Mouse (Mus musculus): ENCODE data around the gene Cpa3.

The Cpa3 gene

GRCm38 (mm10) chr3:20242050-20242449, at the start of gene Cpa3:
TSS of gene Cpa3 (minus strand) at chr3:20242181.
- no peak for DNase-seq (ENCODE audit: extremely low read depth, low read depth, low spot score)

- no peak for DNase-seq (ENCODE audit: extremely low read depth, low read depth, low spot score)
These were observed 49.4 kb upstream of the Cpa3 start for GRCm38 (mm10) chr3:20291370-20291769.

- no peak for DNase-seq (ENCODE audit: extremely low read depth, low read depth, low spot score)
These were observed 46.8 kb upstream of the Cpa3 start for GRCm38 (mm10) chr3:20288761-20289160.

GRCm38 (mm10) chr3:20281796-20282195, 39.8 kb upstream of the Cpa3 start:
- no peak for DNase-seq (ENCODE audit: extremely low read depth, low read depth, low spot score)

- DNase-seq (ENCODE audit: extremely low read depth, low read depth, low spot score), result no peak
These were observed 33.7 kb upstream of the Cpa3 start, which contains the start of gene Cpb1 for GRCm38 (mm10) chr3:20275633-20276032. TSS of gene Cpb1 (minus strand) at chr3:20275733.

DNA sequence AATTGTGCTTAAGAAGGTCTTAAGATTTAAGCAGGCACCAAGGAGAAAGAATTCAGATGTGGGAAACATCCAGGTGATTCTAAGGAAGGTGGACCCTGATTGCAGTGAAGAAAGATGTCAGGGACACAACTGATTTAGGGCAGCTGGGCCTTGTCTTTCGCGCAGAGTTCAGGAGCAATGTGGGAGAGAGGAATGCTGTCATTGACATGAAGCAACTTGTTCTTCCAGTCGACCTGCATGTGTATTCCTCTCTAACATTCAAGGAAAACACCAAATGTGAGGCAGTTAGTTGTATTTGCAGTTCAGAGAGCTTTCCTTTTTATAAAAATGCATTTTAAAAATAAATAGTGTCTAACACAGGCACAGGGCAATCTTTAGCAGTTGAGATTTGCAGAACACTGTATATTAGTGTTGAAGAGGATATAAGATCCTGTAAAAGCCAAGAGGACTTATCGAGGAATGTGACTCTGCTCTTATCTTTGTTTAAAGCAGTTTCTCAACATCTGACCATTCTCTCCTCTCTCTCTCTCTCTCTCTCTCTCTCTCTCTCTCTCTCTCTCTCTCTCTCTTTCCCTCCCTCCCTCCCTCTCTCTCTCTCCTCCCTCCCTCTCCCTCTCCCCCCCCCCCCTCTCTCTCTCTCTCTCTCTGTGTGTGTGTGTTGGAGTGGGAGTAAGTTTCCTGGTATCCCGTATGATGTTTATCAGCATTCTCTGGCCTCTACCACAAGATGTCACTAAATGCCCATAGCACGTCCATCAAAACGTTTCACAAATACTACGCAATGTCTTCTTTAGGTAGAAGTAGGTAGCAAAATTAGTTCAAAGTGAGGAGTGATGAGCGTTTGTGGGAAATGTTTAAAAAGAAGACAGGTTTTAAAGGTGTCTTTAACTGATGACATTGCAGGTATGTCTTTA, 12.8 kb upstream of the Cpa3 start:
- no peak for DNase-seq (ENCODE audit: extremely low read depth, low read depth, low spot score)

DNA sequence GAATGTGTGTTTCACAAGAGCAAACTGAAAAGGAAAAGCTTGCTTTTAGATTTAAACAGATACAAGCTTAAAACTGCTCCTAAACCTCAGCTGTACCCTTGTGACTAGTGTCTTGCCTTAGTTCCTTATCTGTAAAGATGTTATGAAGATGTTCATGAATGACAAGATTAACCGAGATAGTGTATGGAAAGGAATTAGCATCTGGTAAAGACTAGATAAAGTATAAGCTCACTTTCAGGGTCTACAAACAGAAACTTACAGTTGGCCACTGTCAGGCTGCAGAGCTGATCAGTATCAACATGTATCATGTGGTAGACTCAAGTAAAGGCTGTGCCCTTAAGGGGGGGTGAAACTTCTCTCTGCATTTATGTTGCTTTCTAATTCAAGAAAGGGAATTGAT, 1.9 kb upstream of the Cpa3 start:
- no peak for DNase-seq (ENCODE audit: extremely low read depth, low read depth, low spot score)

- DNase-seq (ENCODE audit: extremely low read depth, low read depth, low spot score), result no peak
These were observed 2.2 kb downstream of the Cpa3 start for GRCm38 (mm10) chr3:20239741-20240140.

- DNase-seq (ENCODE audit: extremely low read depth, low read depth, low spot score), result no peak
These were observed 5.0 kb downstream of the Cpa3 start for GRCm38 (mm10) chr3:20236965-20237364.

DNA sequence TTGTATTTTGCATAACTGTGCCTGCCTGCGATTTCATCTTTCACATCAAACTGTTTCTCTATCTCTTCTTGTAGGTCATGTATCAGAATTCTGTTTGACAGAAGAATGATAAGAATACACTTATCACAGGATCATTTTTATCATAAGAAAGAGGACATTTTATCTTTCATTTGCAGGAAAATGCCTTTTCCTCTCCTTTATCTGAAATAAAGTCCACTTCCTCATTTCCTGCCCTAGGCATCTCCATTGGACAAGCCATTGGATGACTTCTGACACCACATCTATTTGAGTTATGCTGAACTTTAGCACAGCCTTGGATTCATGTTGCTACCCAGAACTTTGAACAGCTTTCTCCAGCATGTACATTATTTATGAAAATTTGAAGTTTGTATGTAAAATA, 13.0 kb downstream of the Cpa3 start:
- no peak for DNase-seq (ENCODE audit: extremely low read depth, low read depth, low spot score)

- no peak for DNase-seq (ENCODE audit: extremely low read depth, low read depth, low spot score)
These were observed 16.6 kb downstream of the Cpa3 start for GRCm38 (mm10) chr3:20225429-20225828.

- DNase-seq (ENCODE audit: extremely low read depth, low read depth, low spot score), result no peak
These were observed 18.9 kb downstream of the Cpa3 start for GRCm38 (mm10) chr3:20222926-20223698.

- no peak for DNase-seq (ENCODE audit: extremely low read depth, low read depth, low spot score)
These were observed 19.8 kb downstream of the Cpa3 start for GRCm38 (mm10) chr3:20222136-20222535.

- DNase-seq (ENCODE audit: extremely low read depth, low read depth, low spot score), result no peak
These were observed 43.1 kb downstream of the Cpa3 start for GRCm38 (mm10) chr3:20198869-20199268.

DNA sequence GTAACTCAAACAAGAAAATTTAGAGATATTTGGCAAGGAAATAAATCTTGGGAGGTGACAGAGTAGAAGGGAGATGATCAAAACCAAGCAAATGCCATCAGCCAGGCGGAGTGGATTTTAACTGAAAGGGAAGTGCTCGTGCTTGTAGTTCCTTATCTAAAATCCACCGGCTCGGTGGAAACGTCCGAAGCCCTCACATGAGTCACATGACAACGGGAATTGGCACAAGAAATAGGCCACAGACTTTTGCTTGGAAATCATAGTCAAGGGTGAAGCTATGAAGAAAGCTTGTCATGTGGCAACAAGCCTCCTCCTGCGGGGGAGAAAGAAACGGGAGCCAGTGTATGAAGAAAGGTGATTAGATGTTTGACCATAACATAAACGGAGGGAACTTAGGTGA, 44.1 kb downstream of the Cpa3 start:
- peak; percentile 37 for DNase-seq (ENCODE audit: extremely low read depth, low read depth, low spot score)

DNA sequence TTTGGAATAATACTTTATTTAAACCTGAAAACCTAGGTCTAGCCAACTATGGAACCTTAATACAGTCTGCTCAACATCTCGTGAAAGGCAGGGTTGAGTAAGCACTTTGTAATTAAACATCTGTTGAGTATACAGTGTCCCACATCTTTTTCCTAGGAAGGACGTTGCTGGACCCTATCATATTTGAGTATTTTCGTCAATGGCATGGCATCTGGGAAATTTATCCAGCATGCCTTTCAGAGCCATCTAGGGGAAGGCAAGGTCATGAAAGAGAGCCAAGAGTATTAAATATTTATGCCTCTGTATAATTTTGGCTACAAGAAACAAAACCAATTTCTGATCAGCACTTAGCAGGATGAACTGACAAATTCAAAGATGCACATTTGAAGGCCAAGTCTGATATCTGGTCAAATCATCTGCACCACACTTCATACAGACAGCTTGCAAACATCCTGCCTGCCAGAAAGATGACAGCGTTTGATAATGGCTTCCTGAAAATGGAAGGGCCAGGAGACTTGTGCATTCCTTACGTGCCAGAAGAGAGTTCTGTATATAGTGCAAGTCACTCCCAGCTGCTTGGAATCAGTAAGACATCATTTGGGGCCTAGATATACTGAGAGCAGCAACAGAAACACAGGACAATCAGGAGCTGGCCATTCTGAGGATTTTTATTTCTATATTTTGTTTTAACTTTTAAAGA, 52.9 kb downstream of the Cpa3 start:
- no peak for DNase-seq (ENCODE audit: extremely low read depth, low read depth, low spot score)

DNA sequence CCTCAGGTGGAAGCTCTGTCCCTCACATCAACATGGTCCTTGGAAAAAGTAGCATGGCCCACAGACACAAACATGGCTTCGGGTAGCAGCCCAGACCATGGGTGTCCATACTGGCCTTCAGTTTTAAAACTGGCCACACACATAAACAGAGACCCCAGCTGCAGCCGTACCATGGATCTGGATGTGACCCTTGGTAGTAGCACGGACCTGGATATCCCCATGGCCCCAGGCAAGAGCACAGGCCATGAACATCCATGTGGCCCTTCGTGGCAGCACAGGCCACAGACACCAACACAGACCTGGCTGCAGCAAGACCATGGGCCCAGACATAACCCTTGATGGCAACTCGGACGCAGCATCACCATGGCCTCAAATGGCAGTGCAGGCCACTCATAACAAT, 69.6 kb downstream of the Cpa3 start:
- DNase-seq (ENCODE audit: extremely low read depth, low read depth, low spot score), result no peak

DNA sequence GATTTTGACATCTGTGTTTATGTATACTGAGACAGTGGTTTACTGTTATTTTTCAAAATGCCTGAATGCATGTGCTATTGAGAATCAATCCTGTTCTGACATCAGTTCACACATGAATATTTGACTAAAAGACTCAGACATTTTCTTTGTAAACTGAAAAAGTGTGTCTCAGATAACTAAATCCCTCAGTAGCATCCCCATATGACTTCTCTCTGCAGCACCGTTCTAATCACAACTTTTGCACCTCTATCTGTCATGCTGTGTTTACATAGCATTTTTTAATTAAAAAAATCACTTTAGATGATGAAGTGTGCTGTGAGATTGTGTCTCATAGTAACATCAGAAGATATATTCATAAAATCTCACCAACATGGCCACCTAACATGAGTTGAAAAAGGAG, 74.5 kb downstream of the Cpa3 start:
- DNase-seq (ENCODE audit: extremely low read depth, low read depth, low spot score), result no peak
